Mouse (Mus musculus) CH12.LX (cell line): ENCODE results near the gene Trim33. TPM values are rescaled to one million over a fixed set of nuclear protein-coding genes. Genes with fewer than 3 reads are reported as not detected.

Experiments
- DNase-seq: peaks from one replicate; pipeline ENCODE4 v3.0.0-alpha.2; 2013; ENCODE audit errors: extremely low read depth
- H3K27ac ChIP-seq: 2 replicates; pipeline ENCODE4 v1.5.1; 2012; ENCODE audit warnings: low read depth, mild to moderate bottlenecking, control low read depth, moderate library complexity; ENCODE audit not compliant: insufficient read depth
- H3K27me3 ChIP-seq: replicated peaks from 2 replicates; pipeline ENCODE3; 2012; ENCODE audit warnings: inconsistent platforms
- H3K36me3 ChIP-seq, 2 experiments: replicated peaks in 1 of 2; 2 replicates each; pipeline versions ENCODE3 to v1.6.1; 2012; ENCODE audit warnings: inconsistent platforms in 1 of 2, low read length in 1 of 2, mild to moderate bottlenecking in 1 of 2, mixed read lengths in 1 of 2, moderate library complexity in 1 of 2; ENCODE audit not compliant: control insufficient read depth in 1 of 2, insufficient read depth in 1 of 2
- H3K4me1 ChIP-seq, 2 experiments: 2 replicates each; pipeline ENCODE4 v1.6.1; 2012; ENCODE audit warnings: inconsistent platforms in 1 of 2, moderate library complexity in 1 of 2; ENCODE audit not compliant: insufficient read depth in 2 of 2, control insufficient read depth in 1 of 2
- H3K4me2 ChIP-seq: 2 replicates; pipeline ENCODE4 v1.6.1; 2012; ENCODE audit warnings: low read depth, mild to moderate bottlenecking, control low read depth; ENCODE audit not compliant: poor library complexity, insufficient read depth, severe bottlenecking
- H3K4me3 ChIP-seq, 3 experiments: fragments of 150-350 bp in 1 of 3; sonication (generic) in 1 of 3; replicated peaks in 1 of 3; 2 replicates each; pipeline versions ENCODE3 to v1.5.1; 2011 to 2012; ENCODE audit warnings: low read depth in 2 of 3, low read length in 2 of 3, mild to moderate bottlenecking in 2 of 3, moderate library complexity in 2 of 3, control low read depth in 1 of 3, improper control_type of control experiment in 1 of 3, inconsistent platforms in 1 of 3, mixed read lengths in 1 of 3; ENCODE audit not compliant: poor library complexity in 1 of 3
- H3K79me2 ChIP-seq: replicated peaks from 2 replicates; pipeline ENCODE4 v1.6.1; 2012; ENCODE audit warnings: mild to moderate bottlenecking, moderate library complexity; ENCODE audit not compliant: control insufficient read depth, poor library complexity, insufficient read depth, severe bottlenecking; ENCODE audit errors: extremely low read depth
- H3K9ac ChIP-seq: 2 replicates; pipeline ENCODE4 v1.6.1; 2012; ENCODE audit warnings: low read depth, mild to moderate bottlenecking, control low read depth, moderate library complexity; ENCODE audit not compliant: insufficient read depth
- H3K9me3 ChIP-seq: replicated peaks from 2 replicates; pipeline ENCODE3; 2012; ENCODE audit warnings: low read length, inconsistent platforms, mixed read lengths
- CHD1 ChIP-seq: IDR thresholded peaks from 2 replicates; pipeline ENCODE4 v1.6.1; 2012; ENCODE audit warnings: low read depth, low read length, improper control_type of control experiment, inconsistent platforms
- CHD2 ChIP-seq: IDR thresholded peaks from 2 replicates; pipeline ENCODE4 v1.6.1; 2011; ENCODE audit warnings: low read length, improper control_type of control experiment
- E2F4 ChIP-seq: IDR thresholded peaks from 2 replicates; pipeline ENCODE4 v1.6.1; 2011; ENCODE audit warnings: low read depth, low read length, improper control_type of control experiment; ENCODE audit not compliant: insufficient replicate concordance
- GABPA ChIP-seq: IDR thresholded peaks from 2 replicates; pipeline ENCODE4 v1.6.1; 2012; ENCODE audit warnings: low read depth, low read length, improper control_type of control experiment, inconsistent platforms; ENCODE audit not compliant: insufficient replicate concordance
- HCFC1 ChIP-seq: IDR thresholded peaks from 2 replicates; pipeline ENCODE4 v1.6.1; 2012; ENCODE audit warnings: low read depth, mild to moderate bottlenecking, inconsistent platforms, low read length, improper control_type of control experiment
- IRF4 ChIP-seq: IDR thresholded peaks from 2 replicates; pipeline ENCODE4 v1.6.1; 2014; ENCODE audit warnings: low read depth, mild to moderate bottlenecking, inconsistent platforms, low read length, improper control_type of control experiment
- JUND ChIP-seq: conservative IDR thresholded peaks from 2 replicates; pipeline ENCODE4 v1.6.1; 2011; ENCODE audit warnings: low read depth, low read length, improper control_type of control experiment
- KAT2A ChIP-seq: IDR thresholded peaks from 2 replicates; pipeline ENCODE4 v1.6.1; 2012; ENCODE audit warnings: low read length, improper control_type of control experiment, inconsistent platforms; ENCODE audit not compliant: insufficient replicate concordance
- MAFK ChIP-seq: IDR thresholded peaks from 2 replicates; pipeline ENCODE4 v1.6.1; 2011; ENCODE audit warnings: low read length, improper control_type of control experiment; ENCODE audit not compliant: insufficient replicate concordance
- MAZ ChIP-seq: IDR thresholded peaks from 2 replicates; pipeline ENCODE4 v1.6.1; 2012; ENCODE audit warnings: low read depth, mild to moderate bottlenecking, inconsistent platforms, low read length, improper control_type of control experiment, moderate library complexity
- MXI1 ChIP-seq: IDR thresholded peaks from 2 replicates; pipeline ENCODE4 v1.6.1; 2011; ENCODE audit warnings: mild to moderate bottlenecking, low read depth, low read length, improper control_type of control experiment
- NRF1 ChIP-seq: IDR thresholded peaks from 2 replicates; pipeline ENCODE4 v1.6.1; 2014; ENCODE audit warnings: low read depth, mild to moderate bottlenecking, inconsistent platforms, low read length, improper control_type of control experiment, moderate library complexity
- PAX5 ChIP-seq: IDR thresholded peaks from 2 replicates; pipeline ENCODE4 v1.6.1; 2012; ENCODE audit warnings: low read length, inconsistent platforms, mixed read lengths
- RCOR1 ChIP-seq: conservative IDR thresholded peaks from 2 replicates; pipeline ENCODE4 v1.6.1; 2012; ENCODE audit warnings: low read depth, mild to moderate bottlenecking, inconsistent platforms, low read length, improper control_type of control experiment
- TBP ChIP-seq: conservative IDR thresholded peaks from 2 replicates; pipeline ENCODE4 v1.6.1; 2011; ENCODE audit warnings: low read depth, low read length, improper control_type of control experiment
- USF2 ChIP-seq: conservative IDR thresholded peaks from 2 replicates; pipeline ENCODE4 v1.6.1; 2011; ENCODE audit warnings: low read depth, low read length, improper control_type of control experiment
- ZC3H11A ChIP-seq: IDR thresholded peaks from 2 replicates; pipeline ENCODE4 v1.6.1; 2012; ENCODE audit warnings: low read depth, mild to moderate bottlenecking, inconsistent platforms, low read length, improper control_type of control experiment
- ZNF384 ChIP-seq: IDR thresholded peaks from 2 replicates; pipeline ENCODE4 v1.6.1; 2012; ENCODE audit warnings: low read depth, low read length, improper control_type of control experiment, inconsistent platforms
- dilution Hi-C: fragments of 300-500 bp; cut with MboI; formaldehyde crosslinking; loops from 2 replicates; pipeline ENCODE4 v1.14.3; 2020; ENCODE audit warnings: low sequenced_read_pairs; ENCODE audit not compliant: extremely low pct_unique_long_range_greater_than_20kb, extremely low pct_ligation_motif_present
- in situ Hi-C: fragments of 300-500 bp; cut with MboI; formaldehyde crosslinking; loops from 3 replicates; pipeline ENCODE4 v1.14.3; 2019; ENCODE audit warnings: low sequenced_read_pairs, low pct_ligation_motif_present, low pct_unique_long_range_greater_than_20kb, mixed read lengths
- polyA plus RNA-seq: library from polyadenylated mRNA; unstranded; fragments of >175 nt; gene quantifications from 2 replicates; pipeline ENCODE4 v1.2.1, GENCODE M21; 2012; ENCODE audit warnings: low read depth; ENCODE audit not compliant: insufficient read length
- total RNA-seq, 2 experiments: library from RNA; depleted of rRNA; stranded (reverse); fragments of 300-350 nt in 1 of 2; fragments of >200 nt in 1 of 2; gene quantifications; 2 replicates each; pipeline ENCODE4 v1.2.3; 2012 to 2014

Trim33 gene
- total and polyA plus RNA-seq, 3 experiments = 11.7 to 29.3 (median 28.1) TPM

GRCm38 (mm10) chr3:103246627-103247260 lies 32.3 kb upstream of the Trim33 start:
- Histone ChIP-seq H3K79me2 (no peaks in the 10 kb centered on the region), H3K9me3 (no peaks in the 10 kb centered on the region), H3K4me3 (no peak overlapping the region), H3K36me3 (no peaks in the 10 kb centered on the region), H3K4me2 (no peak overlapping the region), H3K9ac (no peak overlapping the region), H3K27me3 (no peaks in the 10 kb centered on the region), H3K4me1 (no peaks in the 10 kb centered on the region), H3K27ac (no peak overlapping the region)
- no peak for TF ChIP-seq JUND
- no peak for TF ChIP-seq MXI1
- TF ChIP-seq MAFK = no peak
- TF ChIP-seq RCOR1 = no peak
- no peak for TF ChIP-seq ZC3H11A
- no peak for TF ChIP-seq HCFC1
- in situ Hi-C loops (no loop called here), dilution Hi-C loops (no loop called here)
- no peak for DNase-seq

- Histone ChIP-seq H3K4me3 (no peak overlapping the region), H3K79me2 (no peaks in the 10 kb centered on the region), H3K36me3 (no peaks in the 10 kb centered on the region), H3K9me3 (no peaks in the 10 kb centered on the region), H3K4me1 (no peaks in the 10 kb centered on the region), H3K27me3 (no peaks in the 10 kb centered on the region), H3K27ac (no peak overlapping the region)
- dilution Hi-C loops = no loop called here
- no peak for DNase-seq
- in situ Hi-C loops = no loop called here
- TF ChIP-seq HCFC1 (no peak), PAX5 (no peak), USF2 (no peak), CHD2 (no peak), CHD1 (no peak), ZNF384 (no peak), NRF1 (no peak), JUND (no peak), IRF4 (no peak), KAT2A (no peak), TBP (no peak), MAZ (no peak), MXI1 (no peak), GABPA (no peak), E2F4 (no peak)
- TF ChIP-seq, all 38 proteins: peak for 0
- Histone ChIP-seq H3K4me2 (no peak overlapping the region), H3K9ac (no peak overlapping the region)
These were observed 22.8 kb upstream of the Trim33 start for GRCm38 (mm10) chr3:103256089-103256819.
